Mouse (Mus musculus): ENCODE data around the gene Clpx. TPM values are rescaled to one million over a fixed set of nuclear protein-coding genes. Genes with fewer than 3 reads are reported as not detected.

The Clpx gene
- polyA plus RNA-seq, 1 experiment from 2014 or later, result 55.5 TPM

GRCm38 (mm10) chr9:65345854-65346475 is 51.9 kb downstream of the Clpx start, which contains the start of gene Pdcd7:
Gene Pdcd7, plus strand, starts transcription at chr9:65346104.
- DNase-seq (ENCODE audit: low spot score), result peak; percentile 94

- DNase-seq (ENCODE audit: low spot score), result peak; percentile 51
Measured at GRCm38 (mm10) chr9:65346476-65347111, 52.5 kb downstream of the Clpx start.

- DNase-seq (ENCODE audit: low spot score), result peak; percentile 4
Measured at GRCm38 (mm10) chr9:65347112-65347850, 53.2 kb downstream of the Clpx start.

- DNase-seq (ENCODE audit: low spot score), result no peak
Measured at GRCm38 (mm10) chr9:65353251-65353650, 59.2 kb downstream of the Clpx start.

DNA sequence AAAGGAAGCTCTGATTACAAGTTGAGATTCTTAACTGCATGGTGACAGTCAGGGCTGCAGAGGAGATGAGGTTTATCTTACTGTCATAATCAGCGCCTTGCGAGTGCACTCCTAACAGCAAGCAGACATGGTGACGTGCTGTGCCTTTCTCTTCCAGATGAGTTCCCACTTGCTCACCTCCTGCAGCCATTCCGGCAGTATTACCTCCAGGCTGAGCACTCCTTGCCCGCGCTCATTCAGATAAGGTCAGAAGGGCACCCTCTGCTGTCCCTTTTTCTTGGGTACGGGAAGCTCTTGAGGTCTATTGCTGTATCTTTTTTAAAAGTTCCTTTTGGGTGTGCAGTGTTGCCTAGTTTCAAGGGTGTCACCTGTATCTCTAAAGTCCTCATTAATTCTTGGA is 62.5 kb downstream of the Clpx start:
- DNase-seq (ENCODE audit: low spot score), result no peak

DNA sequence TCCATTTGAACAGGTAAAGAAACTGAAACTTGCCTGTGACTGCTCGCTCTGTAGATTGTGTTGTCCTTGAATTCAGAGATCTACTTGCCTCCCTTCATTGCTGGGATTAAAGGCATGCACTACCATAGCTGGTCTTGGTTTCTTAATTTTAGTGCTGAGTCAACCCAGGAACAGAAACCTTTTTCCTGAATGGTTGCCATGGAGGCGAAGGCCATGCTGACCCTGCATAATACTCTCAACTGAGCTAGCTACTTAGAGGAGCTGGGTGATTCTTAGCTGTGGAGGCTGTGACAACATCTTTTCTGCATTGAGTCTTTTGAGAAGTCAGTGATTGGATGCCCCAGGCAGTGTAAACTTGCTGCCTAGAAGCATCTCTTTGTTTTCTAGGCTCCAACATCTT is 62.9 kb downstream of the Clpx start:
- DNase-seq (ENCODE audit: low spot score), result no peak

DNA sequence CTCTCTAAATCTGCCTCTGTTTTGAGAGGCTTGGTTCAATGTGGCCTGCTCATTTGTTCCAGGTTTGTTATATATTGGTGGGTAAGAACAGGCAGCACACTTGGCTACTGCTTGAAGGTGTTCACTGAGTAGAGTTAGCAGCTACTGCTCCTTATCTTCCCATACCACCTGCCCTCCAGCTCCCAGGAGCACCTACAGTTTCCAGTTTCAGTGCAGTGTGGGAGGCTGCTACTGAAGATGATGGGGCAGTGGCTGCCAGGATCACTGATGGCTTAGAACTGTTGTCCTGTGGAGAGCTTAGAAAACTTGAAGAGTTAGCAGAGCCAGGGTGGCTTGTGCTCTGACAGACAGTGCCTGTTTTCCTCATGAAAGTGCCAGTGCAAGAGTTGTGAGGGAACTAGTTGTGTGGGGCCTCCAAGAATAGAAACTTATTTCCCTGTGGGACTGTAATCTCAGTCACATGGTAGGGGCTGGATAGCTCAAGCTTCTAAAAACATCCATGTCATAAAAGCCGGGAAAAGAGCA is 65.0 kb downstream of the Clpx start:
- DNase-seq (ENCODE audit: low spot score), result no peak

- DNase-seq (ENCODE audit: low spot score), result no peak
Measured at GRCm38 (mm10) chr9:65360641-65361448, 66.8 kb downstream of the Clpx start, which contains the start of gene Ubap1l. Gene Ubap1l, plus strand, starts transcription at chr9:65361041.

- DNase-seq (ENCODE audit: low spot score), result no peak
Measured at GRCm38 (mm10) chr9:65363684-65364083, 69.6 kb downstream of the Clpx start.

- DNase-seq (ENCODE audit: low spot score), result no peak
Measured at GRCm38 (mm10) chr9:65365721-65366120, 71.7 kb downstream of the Clpx start.

GRCm38 (mm10) chr9:65371756-65372155 is 77.7 kb downstream of the Clpx start:
- DNase-seq (ENCODE audit: low spot score), result no peak

- DNase-seq (ENCODE audit: low spot score), result peak; percentile 49
Measured at GRCm38 (mm10) chr9:65372449-65372848, 78.4 kb downstream of the Clpx start.

GRCm38 (mm10) chr9:65374468-65375162 is 80.6 kb downstream of the Clpx start:
- DNase-seq (ENCODE audit: low spot score), result no peak

- DNase-seq (ENCODE audit: low spot score), result no peak
Measured at GRCm38 (mm10) chr9:65375163-65375934, 81.3 kb downstream of the Clpx start.

Other genes with a start within 250 kb of the Clpx start
- gene Igdcc4, start 192.8 kb upstream of the Clpx start, polyA plus RNA-seq (2015; fragmentation: Nextera tagmentation; extraction: Ambion mirVana), result 4.9 and 5.0 TPM in 2 replicates
- 0.09 TPM in 1 of 2 replicates, not detected in the other for gene Igdcc3, start 153.1 kb upstream of the Clpx start, polyA plus RNA-seq (2015; fragmentation: Nextera tagmentation; extraction: Ambion mirVana)
- gene Parp16, start 98.9 kb upstream of the Clpx start, polyA plus RNA-seq (2015; fragmentation: Nextera tagmentation; extraction: Ambion mirVana), result 6.0 and 7.3 TPM in 2 replicates
- 0.61 and 0.77 TPM in 2 replicates for gene Cilp, start 29.1 kb upstream of the Clpx start, polyA plus RNA-seq (2015; fragmentation: Nextera tagmentation; extraction: Ambion mirVana)
- 14.8 and 18.6 TPM in 2 replicates for gene Pdcd7, start 51.8 kb downstream of the Clpx start, polyA plus RNA-seq (2015; fragmentation: Nextera tagmentation; extraction: Ambion mirVana)
- 0.12 and 0.22 TPM in 2 replicates for gene Ubap1l, start 66.8 kb downstream of the Clpx start, polyA plus RNA-seq (2015; fragmentation: Nextera tagmentation; extraction: Ambion mirVana)
- gene Kbtbd13, start 97.4 kb downstream of the Clpx start, polyA plus RNA-seq (2015; fragmentation: Nextera tagmentation; extraction: Ambion mirVana), result 0.37 and 0.55 TPM in 2 replicates
- 2.0 and 2.2 TPM in 2 replicates for gene Rasl12, start 104.2 kb downstream of the Clpx start, polyA plus RNA-seq (2015; fragmentation: Nextera tagmentation; extraction: Ambion mirVana)
- 0.21 TPM in 1 of 2 replicates, not detected in the other for gene Slc51b, start 128.7 kb downstream of the Clpx start, polyA plus RNA-seq (2015; fragmentation: Nextera tagmentation; extraction: Ambion mirVana)
- gene Mtfmt, start 141.5 kb downstream of the Clpx start, polyA plus RNA-seq (2015; fragmentation: Nextera tagmentation; extraction: Ambion mirVana), result 19.5 and 23.5 TPM in 2 replicates
- gene Spg21, start 166.7 kb downstream of the Clpx start, polyA plus RNA-seq (2015; fragmentation: Nextera tagmentation; extraction: Ambion mirVana), result 105 and 115 TPM in 2 replicates
- gene Ankdd1a, start 225.9 kb downstream of the Clpx start, polyA plus RNA-seq (2015; fragmentation: Nextera tagmentation; extraction: Ambion mirVana), result 0.12 TPM in 2 replicates